Mouse (Mus musculus): Measurements from ENCODE around the gene Opalin.

Opalin gene

GRCm38 (mm10) chr19:41015951-41016716 lies 60.8 kb downstream of the Opalin start:
- no peak for DNase-seq (ENCODE audit: low spot score)

- no peak for DNase-seq (ENCODE audit: low spot score)
Measured at GRCm38 (mm10) chr19:41014003-41014402, 62.9 kb downstream of the Opalin start.

- DNase-seq (ENCODE audit: low spot score), result no peak
Measured at GRCm38 (mm10) chr19:41013591-41013990, 63.3 kb downstream of the Opalin start.

All from ovary, postnatal 10 days (tissue).